Mouse (Mus musculus) ES-E14 (cell line): ENCODE measurements around the gene Fsd1l. TPM values are rescaled to one million over a fixed set of nuclear protein-coding genes. Genes with fewer than 3 reads are reported as not detected.
A peak's percentile ranks its signal among the peaks of the same experiment; 100 is the strongest.

Experiments
- DNase-seq: peaks from one replicate; pipeline ENCODE4 v3.0.0-alpha.2; 2013; ENCODE audit warnings: low read depth, low spot score
- H3K27ac ChIP-seq: 2 replicates; pipeline ENCODE4 v1.5.1; 2012; ENCODE audit warnings: low read depth, mild to moderate bottlenecking, low read length, moderate library complexity, mixed read lengths; ENCODE audit not compliant: poor library complexity, insufficient read depth, severe bottlenecking
- H3K36me3 ChIP-seq: 2 replicates; pipeline ENCODE4 v1.6.1; 2012; ENCODE audit warnings: mild to moderate bottlenecking, low read length, moderate library complexity, mixed read lengths; ENCODE audit not compliant: control insufficient read depth, poor library complexity, insufficient read depth, severe bottlenecking
- H3K4me1 ChIP-seq, 2 experiments: fragments of 150-350 bp in 1 of 2; sonication (generic) in 1 of 2; 2 replicates each; pipeline ENCODE4 v1.6.1; 2012; ENCODE audit warnings: low read length in 2 of 2, mild to moderate bottlenecking in 1 of 2, mixed read lengths in 1 of 2; ENCODE audit not compliant: control insufficient read depth in 2 of 2, insufficient read depth in 2 of 2, poor library complexity in 1 of 2
- H3K4me3 ChIP-seq, 2 experiments: fragments of 150-350 bp in 1 of 2; sonication (generic) in 1 of 2; 2 replicates each; pipeline ENCODE4 v1.5.1; 2012; ENCODE audit warnings: low read length in 2 of 2, low read depth in 1 of 2, mild to moderate bottlenecking in 1 of 2, mixed read lengths in 1 of 2; ENCODE audit not compliant: insufficient read depth in 1 of 2, poor library complexity in 1 of 2, severe bottlenecking in 1 of 2
- H3K9ac ChIP-seq: 2 replicates; pipeline ENCODE4 v1.6.1; 2012; ENCODE audit warnings: low read depth, mild to moderate bottlenecking, low read length, mixed read lengths; ENCODE audit not compliant: poor library complexity, insufficient read depth, severe bottlenecking
- H3K9me3 ChIP-seq: fragments of 150-350 bp; sonication (generic); 2 replicates; pipeline ENCODE4 v1.6.1; 2012; ENCODE audit warnings: low read depth, mild to moderate bottlenecking, low read length; ENCODE audit not compliant: control insufficient read depth, insufficient read depth
- CHD2 ChIP-seq: IDR thresholded peaks from 2 replicates; pipeline ENCODE4 v1.6.1; 2014; ENCODE audit warnings: mild to moderate bottlenecking, low read depth, low read length, inconsistent platforms
- HCFC1 ChIP-seq: IDR thresholded peaks from 2 replicates; pipeline ENCODE4 v1.6.1; 2012; ENCODE audit warnings: low read length, inconsistent platforms, borderline replicate concordance; ENCODE audit not compliant: insufficient read depth
- MAFK ChIP-seq: IDR thresholded peaks from 2 replicates; pipeline ENCODE4 v1.6.1; 2014; ENCODE audit warnings: mild to moderate bottlenecking, low read depth, low read length, inconsistent platforms; ENCODE audit not compliant: insufficient read depth
- ZC3H11A ChIP-seq: IDR thresholded peaks from 2 replicates; pipeline ENCODE4 v1.6.1; 2012; ENCODE audit warnings: low read depth, mild to moderate bottlenecking, inconsistent platforms, low read length, borderline replicate concordance
- ZNF384 ChIP-seq: IDR thresholded peaks from 2 replicates; pipeline ENCODE4 v1.6.1; 2012; ENCODE audit warnings: low read depth, low read length, inconsistent platforms
- in situ Hi-C, 2 experiments: fragments of 600-800 bp; cut with MboI; formaldehyde crosslinking; loops; one replicate each; pipeline ENCODE4 v1.15.1; 2025; ENCODE audit warnings: low sequenced_read_pairs in 2 of 2, inconsistent platforms in 1 of 2; ENCODE audit not compliant: unreplicated experiment in 2 of 2
- total RNA-seq: library from RNA; depleted of rRNA; stranded (reverse); fragments of 300-350 nt; gene quantifications from 2 replicates; pipeline ENCODE4 v1.2.3, GENCODE M21; 2012

Gene Fsd1l
- total RNA-seq, 1 experiment = 10.4 TPM

DNA sequence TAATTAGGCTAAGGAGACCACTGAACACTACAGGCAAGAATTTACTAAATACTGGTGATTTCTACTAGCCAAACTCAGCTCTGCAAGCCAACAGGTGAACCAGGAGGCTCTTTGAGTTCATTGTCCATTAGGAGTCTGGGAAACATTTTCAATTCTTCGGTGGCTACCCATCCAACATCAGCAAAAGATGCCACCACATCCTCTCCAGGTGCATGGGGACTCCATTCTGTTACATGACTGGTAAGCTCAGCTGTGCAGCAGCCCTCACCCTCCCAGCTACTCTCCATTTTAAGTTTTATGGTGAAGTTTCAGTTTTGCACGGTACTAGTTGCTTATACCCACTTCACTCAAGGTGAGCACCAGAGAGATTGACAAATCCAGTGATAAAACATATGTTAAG, 78.8 kb downstream of the Fsd1l start:
- H3K36me3 ChIP-seq = no peaks in the 10 kb centered on the region
- no peaks in the 10 kb centered on the region for H3K9me3 ChIP-seq
- in situ Hi-C loops = no loop called here
- DNase-seq = no peak
- H3K27ac ChIP-seq = no peak overlapping the region
- TF ChIP-seq ZNF384 (no peak), MAFK (no peak), HCFC1 (no peak), CHD2 (no peak), ZC3H11A (no peak)
- no peak overlapping the region for H3K9ac ChIP-seq
- H3K4me1 ChIP-seq = no peaks in the 10 kb centered on the region
- H3K4me3 ChIP-seq = no peak overlapping the region

GRCm38 (mm10) chr4:53710555-53711328, 79.5 kb downstream of the Fsd1l start:
- no peaks in the 10 kb centered on the region for H3K36me3 ChIP-seq
- no peak overlapping the region for H3K27ac ChIP-seq
- no peak overlapping the region for H3K4me3 ChIP-seq
- H3K9me3 ChIP-seq = no peaks in the 10 kb centered on the region
- no peak overlapping the region for H3K9ac ChIP-seq
- in situ Hi-C loops = no loop called here
- DNase-seq = no peak
- no peaks in the 10 kb centered on the region for H3K4me1 ChIP-seq
- TF ChIP-seq ZC3H11A (no peak), CHD2 (no peak), HCFC1 (no peak)

DNA sequence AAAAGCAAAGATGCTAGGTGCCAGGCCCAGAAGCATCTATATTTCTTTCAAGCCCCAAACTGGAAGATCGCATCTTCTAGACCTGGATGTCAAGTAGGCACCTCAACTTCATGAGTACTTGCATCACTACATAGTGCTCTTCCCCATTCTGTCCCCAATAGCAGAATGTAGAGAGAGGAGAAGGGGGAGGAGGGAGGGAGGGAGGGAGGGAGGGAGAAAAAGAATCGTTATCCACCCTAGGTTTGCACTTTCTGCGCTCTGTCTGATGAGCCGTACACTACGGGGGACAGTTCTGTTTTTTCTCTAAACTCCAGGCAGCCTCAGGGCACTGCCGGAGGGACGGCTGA, 82.4 kb downstream of the Fsd1l start, which contains the start of gene Fktn:
Fktn (plus strand) TSS at position 295 of the 347 bp plus-strand sequence.
- in situ Hi-C loops = no loop called here
- no peak within 1 kb of the TSS for H3K27ac ChIP-seq
- peak within 1 kb of the TSS; percentile 96 to 97 for H3K4me3 ChIP-seq
- no peaks in the 10 kb centered on the region for H3K4me1 ChIP-seq
- TF ChIP-seq ZC3H11A = no peak
- TF ChIP-seq MAFK = no peak
- no peak for TF ChIP-seq HCFC1
- no peak for TF ChIP-seq CHD2
- TF ChIP-seq ZNF384 = no peak
- no peak for DNase-seq
- H3K9me3 ChIP-seq = no peaks in the 10 kb centered on the region
- H3K9ac ChIP-seq = peak within 1 kb of the TSS; percentile 91
- no peaks in the 10 kb centered on the region; the same call in 1 of the 2 replicates for H3K36me3 ChIP-seq

GRCm38 (mm10) chr4:53714051-53714814, 83.0 kb downstream of the Fsd1l start:
- peak; percentile 92 for DNase-seq
- Histone ChIP-seq H3K36me3 (no peaks in the 10 kb centered on the region; the same call in 1 of the 2 replicates), H3K4me1 (no peaks in the 10 kb centered on the region), H3K4me3 (peak overlapping the region; percentile 96 to 97), H3K9me3 (no peaks in the 10 kb centered on the region), H3K27ac (no peak overlapping the region), H3K9ac (peak overlapping the region; percentile 91)
- TF ChIP-seq ZNF384 = no peak
- no peak for TF ChIP-seq ZC3H11A
- no peak for TF ChIP-seq HCFC1
- TF ChIP-seq MAFK = no peak
- TF ChIP-seq CHD2 = no peak
- in situ Hi-C loops = no loop called here
